Mouse (Mus musculus) neural tube, embryonic 11.5 days (tissue): ENCODE data around the gene Plk2. TPM values are rescaled to one million over a fixed set of nuclear protein-coding genes. Genes with fewer than 3 reads are reported as not detected.
"Not testable (repeated sequence)": the region's sequence is repeated elsewhere in the genome, so short reads cannot be mapped to it uniquely, and the experiment has no call there.

Experiments used
- ATAC-seq: fragments of 200-750 bp; cut with Nextera tagmentation; 2 replicates; pipeline ENCODE4 v1.8.0; 2017; ENCODE audit warnings: moderate number of reproducible peaks, mild to moderate bottlenecking, moderate TSS enrichment, moderate library complexity; ENCODE audit not compliant: insufficient read depth, low FRiP score, low TSS enrichment
- DNase-seq: peaks from one replicate; pipeline ENCODE4 v3.0.0-alpha.2; 2015; ENCODE audit warnings: low spot score
- H3K27ac ChIP-seq: fragments of 300-500 bp; sonication (generic); 2 replicates; pipeline ENCODE4 v1.5.1; 2014; ENCODE audit warnings: low read depth, mild to moderate bottlenecking, low read length
- H3K27me3 ChIP-seq: fragments of 300-500 bp; sonication (generic); 2 replicates; pipeline ENCODE4 v1.6.1; 2014; ENCODE audit warnings: mild to moderate bottlenecking, low read length, mixed read lengths; ENCODE audit not compliant: control insufficient read depth, insufficient read depth
- H3K36me3 ChIP-seq: fragments of 300-500 bp; sonication (generic); 2 replicates; pipeline ENCODE4 v1.6.1; 2014; ENCODE audit warnings: mild to moderate bottlenecking, low read length, moderate library complexity, mixed read lengths; ENCODE audit not compliant: control insufficient read depth, insufficient read depth
- H3K4me1 ChIP-seq: fragments of 300-500 bp; sonication (generic); 2 replicates; pipeline ENCODE4 v1.6.1; 2014; ENCODE audit warnings: low read length, mixed read lengths; ENCODE audit not compliant: control insufficient read depth, insufficient read depth
- H3K4me2 ChIP-seq: fragments of 300-500 bp; sonication (generic); 2 replicates; pipeline ENCODE4 v1.6.1; 2014; ENCODE audit warnings: low read depth, mild to moderate bottlenecking, moderate library complexity
- H3K4me3 ChIP-seq: fragments of 300-500 bp; sonication (generic); 2 replicates; pipeline ENCODE4 v1.5.1; 2014; ENCODE audit warnings: low read depth, low read length
- H3K9ac ChIP-seq: fragments of 300-500 bp; sonication (generic); 2 replicates; pipeline ENCODE4 v1.6.1; 2014; ENCODE audit warnings: mild to moderate bottlenecking, low read length
- H3K9me3 ChIP-seq: fragments of 300-500 bp; sonication (generic); 2 replicates; pipeline ENCODE4 v1.6.1; 2016; ENCODE audit warnings: low read length; ENCODE audit not compliant: control insufficient read depth
- WGBS: fragments of 180-500 bp; shearing (Covaris S2); extraction: QIAGEN DNeasy Blood & Tissue Kit; methylation state at CpG from one replicate; pipeline ENCODE4 v1.1.7; 2014; 5-methylcytosine and 5-hydroxymethylcytosine counted together
- polyA plus RNA-seq: library from polyadenylated mRNA; unstranded; fragments of >200 nt; fragmentation: Nextera tagmentation; extraction: Ambion mirVana; gene quantifications from 2 replicates; pipeline ENCODE4 v1.2.1, GENCODE M21; 2014

Plk2 gene
- polyA plus RNA-seq, 1 experiment from 2014 or later: 98.2 TPM

DNA sequence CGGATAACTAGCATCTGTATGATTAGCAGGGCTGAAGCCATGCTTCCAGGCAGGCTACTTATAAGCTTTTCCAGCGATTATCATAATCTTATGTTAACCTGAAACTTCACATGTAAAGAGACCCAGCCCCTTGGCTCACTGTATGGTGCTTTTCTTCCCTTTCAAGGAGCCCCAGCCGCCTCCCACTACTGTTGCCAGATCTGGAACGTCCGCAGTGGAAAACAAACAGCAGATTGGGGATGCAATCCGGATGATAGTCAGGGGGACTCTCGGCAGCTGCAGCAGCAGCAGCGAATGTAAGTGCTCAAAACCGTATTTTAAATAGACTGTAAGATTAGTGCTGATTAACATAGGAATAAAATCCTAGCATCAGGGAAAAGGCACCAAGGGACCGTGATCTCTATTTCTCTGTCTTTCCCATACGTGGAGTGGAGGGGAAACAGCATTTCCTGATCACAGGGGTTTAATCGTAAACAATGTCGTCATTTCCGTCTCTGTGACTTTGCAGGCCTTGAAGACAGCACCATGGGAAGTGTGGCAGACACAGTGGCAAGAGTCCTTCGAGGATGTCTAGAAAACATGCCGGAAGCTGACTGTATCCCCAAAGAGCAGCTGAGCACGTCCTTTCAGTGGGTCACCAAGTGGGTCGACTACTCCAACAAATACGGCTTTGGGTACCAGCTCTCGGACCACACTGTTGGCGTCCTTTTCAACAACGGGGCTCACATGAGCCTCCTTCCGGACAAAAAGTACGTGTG, 3.8 kb downstream of the Plk2 start:
- WGBS: 82% methylated on average over 24 of the region's 24 CpGs
- ATAC-seq: no peak
- no peak overlapping the region for H3K9ac ChIP-seq
- no peak for DNase-seq
- H3K27me3 ChIP-seq: no peaks in the 10 kb centered on the region
- 0 out of 2 replicates have a peak overlapping the region, but pooled peaks have one; percentile 4 for H3K4me2 ChIP-seq
- no peak overlapping the region for H3K27ac ChIP-seq
- H3K4me3 ChIP-seq: no peak overlapping the region
- H3K36me3 ChIP-seq: peaks cover 4% of the 10 kb centered on the region; the same call in 1 of the 2 replicates
- no peaks in the 10 kb centered on the region for H3K4me1 ChIP-seq
- H3K9me3 ChIP-seq: no peaks in the 10 kb centered on the region

DNA sequence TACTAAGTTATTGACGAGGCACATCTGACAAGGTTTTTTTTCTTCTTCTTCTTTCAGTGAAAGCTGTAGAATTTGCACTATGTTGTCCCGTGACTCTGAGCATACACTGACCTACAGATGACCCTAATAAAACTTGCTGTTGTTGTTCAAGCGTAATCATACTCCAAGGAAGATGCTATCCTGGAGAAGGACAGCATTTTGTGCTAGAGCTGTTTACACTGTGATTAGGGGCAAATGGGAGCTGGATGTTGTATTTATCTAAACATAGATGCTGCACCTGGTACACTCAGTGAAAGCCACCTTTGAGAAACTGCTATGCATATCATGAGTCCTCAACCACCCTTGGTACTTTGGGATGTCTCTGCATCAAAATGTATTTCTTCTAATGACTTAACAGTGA, 6.6 kb downstream of the Plk2 start:
- 77% methylated on average over 3 of the region's 3 CpGs for WGBS
- ATAC-seq (no peak), DNase-seq (no peak)
- Histone ChIP-seq H3K27me3 (no peaks in the 10 kb centered on the region), H3K9ac (no peak overlapping the region), H3K4me3 (no peak overlapping the region), H3K36me3 (peaks cover 4% of the 10 kb centered on the region; the same call in 1 of the 2 replicates), H3K4me2 (no peak overlapping the region), H3K27ac (no peak overlapping the region), H3K9me3 (no peaks in the 10 kb centered on the region), H3K4me1 (no peaks in the 10 kb centered on the region)

DNA sequence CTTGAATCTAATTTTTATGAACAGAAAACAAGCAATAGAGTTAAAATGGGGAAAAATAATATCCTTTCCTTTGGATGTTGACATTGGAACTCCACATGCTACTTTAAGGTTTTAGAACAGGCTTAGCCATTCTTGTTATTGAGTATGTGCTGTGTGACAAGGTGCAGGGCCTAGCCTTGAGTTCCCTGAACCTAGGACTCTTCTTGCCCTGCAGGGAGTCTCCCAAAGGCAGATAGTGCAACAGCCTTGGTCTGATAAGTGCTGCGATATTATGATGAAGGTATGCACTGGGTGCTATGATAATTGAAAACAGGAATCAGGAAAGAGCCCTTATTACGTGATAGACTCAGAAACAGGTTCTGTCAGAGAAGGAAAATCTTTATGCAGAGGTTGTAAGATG, 7.0 kb downstream of the Plk2 start:
- H3K9ac ChIP-seq: no peak overlapping the region
- ATAC-seq: no peak
- no peak overlapping the region for H3K4me3 ChIP-seq
- 96% methylated on average over 2 of the region's 2 CpGs for WGBS
- peaks cover 4% of the 10 kb centered on the region; the same call in 1 of the 2 replicates for H3K36me3 ChIP-seq
- no peaks in the 10 kb centered on the region for H3K27me3 ChIP-seq
- no peaks in the 10 kb centered on the region for H3K4me1 ChIP-seq
- H3K27ac ChIP-seq: no peak overlapping the region
- no peaks in the 10 kb centered on the region for H3K9me3 ChIP-seq
- no peak overlapping the region for H3K4me2 ChIP-seq
- DNase-seq: no peak

DNA sequence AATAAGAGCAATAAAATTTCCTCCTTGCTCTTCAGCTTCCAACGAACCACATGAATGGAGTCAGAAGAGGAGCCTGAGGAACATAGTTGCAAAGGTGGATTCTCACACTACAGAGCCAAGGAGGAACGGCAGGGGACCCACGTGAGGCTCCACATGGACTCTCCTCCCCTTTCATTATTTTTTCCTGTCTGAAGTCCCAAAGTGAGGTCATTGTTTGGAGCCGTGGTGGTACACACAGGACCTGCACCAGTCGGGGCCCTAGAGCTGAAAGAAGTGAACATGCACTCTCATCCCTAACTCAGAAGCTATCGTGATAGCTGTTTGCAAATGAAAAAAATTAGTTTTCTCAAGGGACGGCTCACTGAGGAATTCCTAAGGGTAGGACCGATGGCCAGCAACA, 9.2 kb downstream of the Plk2 start:
- Histone ChIP-seq H3K4me1 (no peaks in the 10 kb centered on the region), H3K4me3 (no peak overlapping the region), H3K27ac (no peak overlapping the region), H3K9me3 (no peaks in the 10 kb centered on the region), H3K36me3 (peaks cover 3% of the 10 kb centered on the region; the same call in 1 of the 2 replicates), H3K27me3 (no peaks in the 10 kb centered on the region), H3K9ac (no peak overlapping the region), H3K4me2 (no peak overlapping the region)
- DNase-seq: no peak
- ATAC-seq: no peak
- WGBS: 72% methylated on average over 8 of the region's 8 CpGs

DNA sequence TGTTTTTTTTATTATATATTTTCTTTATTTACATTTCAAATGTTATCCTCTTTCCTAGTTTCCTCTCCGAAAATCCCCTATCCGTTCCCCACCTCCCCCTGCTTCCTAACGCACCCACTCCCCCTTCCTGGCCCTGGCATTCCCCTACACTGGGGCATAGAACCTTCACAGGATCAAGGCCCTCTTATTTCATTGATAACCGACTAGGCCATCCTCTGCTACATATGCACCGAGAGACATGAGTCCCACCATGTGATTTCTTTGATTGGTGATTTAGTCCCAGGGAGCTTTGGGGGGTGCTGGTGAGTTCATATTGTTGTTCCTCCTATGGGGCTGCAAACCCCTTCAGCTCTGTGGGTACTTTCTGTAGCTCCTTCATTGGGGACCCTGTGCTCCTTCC, 9.8 kb downstream of the Plk2 start:
- not testable (repeated sequence) for ATAC-seq, H3K4me1 ChIP-seq, H3K9ac ChIP-seq, DNase-seq, H3K4me2 ChIP-seq, H3K4me3 ChIP-seq, H3K9me3 ChIP-seq, H3K27ac ChIP-seq, H3K36me3 ChIP-seq, H3K27me3 ChIP-seq
- 88% methylated on average over 5 of the region's 5 CpGs for WGBS

DNA sequence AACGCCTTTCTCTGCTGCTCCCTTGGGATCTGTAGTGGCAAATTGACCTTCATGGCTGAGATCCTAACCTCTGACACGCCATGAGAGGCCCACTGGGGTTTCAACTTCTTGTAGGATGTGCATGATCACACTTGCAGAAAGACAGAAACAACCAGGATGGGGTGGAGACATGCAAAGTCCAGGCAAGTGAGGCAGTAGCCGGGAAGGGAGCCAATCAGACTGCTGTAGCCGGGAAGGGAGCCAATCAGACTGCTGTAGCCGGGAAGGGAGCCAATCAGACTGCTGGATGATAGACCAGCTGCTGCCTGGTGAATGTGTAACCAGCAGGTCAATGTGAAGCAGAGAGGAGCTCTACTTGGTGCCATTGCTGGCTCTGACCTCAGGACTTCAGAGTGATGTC, 11.3 kb downstream of the Plk2 start:
- Histone ChIP-seq H3K9ac (no peak overlapping the region), H3K27ac (no peak overlapping the region), H3K9me3 (no peaks in the 10 kb centered on the region), H3K4me2 (no peak overlapping the region), H3K36me3 (no peaks in the 10 kb centered on the region), H3K4me1 (no peaks in the 10 kb centered on the region), H3K27me3 (no peaks in the 10 kb centered on the region), H3K4me3 (no peak overlapping the region)
- 72% methylated on average over 5 of the region's 5 CpGs for WGBS
- ATAC-seq (peak; percentile 53; the same call in 1 of the 2 replicates), DNase-seq (no peak)

DNA sequence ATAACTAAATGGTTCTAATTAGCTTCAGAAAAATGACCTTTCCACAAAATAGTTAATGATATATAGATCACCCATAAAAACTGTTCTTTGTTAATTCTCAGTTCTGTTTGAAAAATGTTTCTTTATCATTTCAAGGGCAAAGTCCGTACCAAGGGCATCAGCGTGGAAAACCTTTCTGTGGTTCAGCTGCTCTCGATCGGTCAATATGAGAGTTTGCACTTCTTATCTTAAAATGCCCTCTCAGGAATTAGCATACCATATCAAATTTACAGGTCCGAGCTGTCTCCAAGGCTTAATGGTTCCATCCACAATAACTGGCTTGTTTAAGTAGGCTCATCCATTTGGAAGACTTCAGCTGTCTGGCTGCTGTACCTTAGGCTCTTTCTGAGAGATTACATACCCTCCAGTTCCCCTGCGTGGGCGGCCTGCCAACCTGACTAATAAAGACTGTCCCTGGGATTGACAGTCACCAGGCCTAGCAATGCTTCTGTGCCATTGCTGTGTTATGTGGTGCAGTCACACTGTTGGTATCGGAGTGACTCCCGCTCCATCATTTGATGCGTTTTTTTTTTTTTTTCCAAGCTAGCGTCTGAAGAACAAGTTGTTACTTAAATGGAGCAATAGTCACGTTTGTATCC, 17.8 kb downstream of the Plk2 start:
- ATAC-seq: no peak
- no peaks in the 10 kb centered on the region for H3K4me1 ChIP-seq
- H3K27me3 ChIP-seq: no peaks in the 10 kb centered on the region
- no peak overlapping the region for H3K4me3 ChIP-seq
- WGBS: 92% methylated on average over 12 of the region's 12 CpGs
- DNase-seq: no peak
- H3K4me2 ChIP-seq: no peak overlapping the region
- no peaks in the 10 kb centered on the region for H3K9me3 ChIP-seq
- no peak overlapping the region for H3K27ac ChIP-seq
- H3K36me3 ChIP-seq: no peaks in the 10 kb centered on the region
- H3K9ac ChIP-seq: no peak overlapping the region

GRCm38 (mm10) chr13:110418656-110419055, 23.8 kb downstream of the Plk2 start:
- WGBS: 84% methylated on average over 5 of the region's 5 CpGs
- H3K9me3 ChIP-seq: no peaks in the 10 kb centered on the region
- H3K27ac ChIP-seq: no peak overlapping the region
- no peak for DNase-seq
- no peak overlapping the region for H3K9ac ChIP-seq
- H3K36me3 ChIP-seq: no peaks in the 10 kb centered on the region
- H3K4me1 ChIP-seq: no peaks in the 10 kb centered on the region
- H3K27me3 ChIP-seq: no peaks in the 10 kb centered on the region
- no peak for ATAC-seq
- H3K4me3 ChIP-seq: no peak overlapping the region
- no peak overlapping the region for H3K4me2 ChIP-seq

GRCm38 (mm10) chr13:110419640-110420039, 24.8 kb downstream of the Plk2 start:
- no peak for ATAC-seq
- Histone ChIP-seq H3K36me3 (no peaks in the 10 kb centered on the region), H3K4me2 (no peak overlapping the region), H3K9me3 (no peaks in the 10 kb centered on the region), H3K9ac (no peak overlapping the region), H3K4me1 (no peaks in the 10 kb centered on the region), H3K4me3 (no peak overlapping the region), H3K27me3 (no peaks in the 10 kb centered on the region), H3K27ac (no peak overlapping the region)
- WGBS: 85% methylated on average over 5 of the region's 5 CpGs
- DNase-seq: no peak
